Mouse (Mus musculus): ENCODE data around the gene Mlh1.

DNA sequence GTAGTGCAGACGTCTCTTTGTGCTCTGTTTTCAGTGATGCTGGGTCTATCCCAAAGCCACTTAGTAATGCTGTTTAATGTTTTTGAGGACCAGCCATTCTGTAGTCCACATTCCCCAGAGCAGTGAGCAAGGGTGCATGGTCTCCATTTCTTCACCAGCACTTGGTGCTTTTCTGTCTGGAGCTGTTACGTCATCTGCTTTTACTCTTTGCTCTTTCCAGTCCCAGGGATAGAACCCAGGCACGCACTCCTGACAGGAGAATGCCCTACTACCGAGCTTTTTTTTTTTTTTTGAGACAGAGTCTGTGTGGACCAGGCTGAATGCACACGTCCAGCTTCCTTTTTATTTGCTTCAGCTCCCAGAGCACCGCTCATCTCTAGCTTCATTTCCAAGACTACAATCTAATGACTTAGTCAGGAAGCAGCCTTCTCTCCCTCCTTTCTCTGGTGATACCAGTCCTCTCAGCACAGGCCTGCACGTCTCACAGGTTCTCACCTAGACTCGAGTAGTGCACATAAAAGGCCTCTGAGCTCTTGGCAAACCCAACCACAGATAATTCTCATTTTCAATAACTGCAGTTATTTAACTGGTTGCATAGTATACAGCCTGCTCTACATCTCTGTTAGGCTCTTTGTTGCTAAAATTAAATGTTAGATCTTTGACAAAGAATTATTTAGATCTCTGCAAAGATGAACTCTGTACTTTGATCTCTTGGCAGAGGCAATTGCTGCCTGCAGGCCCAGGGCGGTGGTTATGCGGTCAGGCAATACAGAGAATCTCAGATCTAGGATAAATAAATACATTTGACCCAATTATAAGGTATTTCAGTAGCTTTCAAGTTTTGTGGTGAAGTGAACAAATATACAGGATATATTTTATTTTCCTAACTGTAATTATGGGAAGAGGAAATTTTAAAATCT, 60.2 kb downstream of the Mlh1 start:
- TF ChIP-seq ZC3H11A (IDR thresholded peaks at IDR 0.05; ENCODE audit: borderline replicate concordance, low read depth, low read length) (no peak), ZNF384 (IDR thresholded peaks at IDR 0.05; ENCODE audit: low read depth, low read length) (no peak), CHD2 (IDR thresholded peaks at IDR 0.05; ENCODE audit: low read depth, low read length) (no peak)
